Mouse (Mus musculus) bone marrow macrophage, adult 2 months (primary cell): ENCODE data around the gene Carhsp1.
A peak's percentile ranks its signal among the peaks of the same experiment; 100 is the strongest.

Source experiments
- CTCF ChIP-seq: IDR thresholded peaks from 2 replicates; pipeline ENCODE4 v1.5.1; 2012; ENCODE audit warnings: low read depth, mild to moderate bottlenecking, low read length, moderate library complexity
- POLR2A ChIP-seq: IDR thresholded peaks from 2 replicates; pipeline ENCODE4 v1.6.1; 2012; ENCODE audit warnings: mild to moderate bottlenecking, low read depth, low read length, borderline replicate concordance

DNA sequence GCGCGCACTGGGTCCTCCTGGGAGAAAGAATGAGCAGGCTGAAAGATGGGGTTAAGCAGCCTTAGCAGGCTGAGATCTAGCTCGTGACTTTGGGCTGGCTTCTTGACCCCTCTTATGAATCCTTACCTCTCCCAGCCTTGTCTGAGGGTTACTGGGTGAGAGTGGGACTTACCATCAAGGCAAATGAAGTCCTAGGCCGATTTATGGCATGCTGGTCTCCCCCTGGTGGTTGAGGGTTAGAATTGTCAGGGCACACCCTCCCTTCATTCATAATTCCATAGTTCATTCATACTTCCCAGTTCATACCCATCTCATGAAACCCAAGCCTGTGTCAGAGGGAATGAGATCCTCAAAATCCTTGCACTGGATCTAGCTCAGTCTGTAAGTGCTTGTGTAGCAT, 4.8 kb upstream of the Carhsp1 start:
- no peak for TF ChIP-seq POLR2A
- peak; percentile 34; the same call in 1 of the 2 replicates for TF ChIP-seq CTCF
